Mouse (Mus musculus) hindlimb bud, embryonic 11.5 days (tissue): Measurements from ENCODE around the gene B9d2.
"Not testable (repeated sequence)": the region's sequence is repeated elsewhere in the genome, so short reads cannot be mapped to it uniquely, and the experiment has no call there.

Source experiments
- DNase-seq: peaks from one replicate; pipeline ENCODE4 v3.0.0-alpha.2; 2012; ENCODE audit warnings: low read depth, low spot score; ENCODE audit errors: extremely low spot score

The B9d2 gene

DNA sequence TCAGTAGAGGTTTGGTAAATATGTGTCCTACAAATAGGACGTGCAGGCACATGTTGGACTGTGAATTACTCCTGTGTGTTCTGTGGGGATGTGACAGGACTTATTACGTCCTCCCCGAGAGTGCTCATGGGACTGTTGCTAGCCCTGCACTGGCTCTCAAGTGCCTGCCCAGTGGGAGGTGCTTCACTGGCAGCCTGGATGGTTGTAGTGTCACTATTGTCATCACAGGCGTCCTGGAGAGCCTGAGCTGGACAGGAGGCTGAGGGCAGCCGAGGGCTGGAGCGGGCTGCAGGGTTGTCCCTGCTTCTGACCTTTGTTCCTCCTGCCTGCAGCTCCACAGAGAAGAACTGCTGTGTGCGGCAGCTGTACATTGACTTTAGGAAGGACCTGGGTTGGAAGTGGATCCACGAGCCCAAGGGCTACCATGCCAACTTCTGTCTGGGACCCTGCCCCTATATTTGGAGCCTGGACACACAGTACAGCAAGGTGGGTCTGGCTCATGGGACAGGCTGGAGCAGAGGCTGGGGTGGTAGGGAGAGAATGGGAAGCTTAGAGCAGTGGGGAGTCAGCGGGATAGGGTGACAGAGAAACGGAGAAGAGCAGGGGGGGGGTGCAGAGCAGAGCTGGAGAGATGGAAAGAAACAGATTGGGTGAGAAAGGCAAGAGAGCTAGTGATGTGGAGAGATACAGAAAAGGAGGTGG lies 23.4 kb downstream of the B9d2 start:
- no peak for DNase-seq

GRCm38 (mm10) chr7:25704716-25705364 lies 24.3 kb downstream of the B9d2 start:
- DNase-seq: no peak

DNA sequence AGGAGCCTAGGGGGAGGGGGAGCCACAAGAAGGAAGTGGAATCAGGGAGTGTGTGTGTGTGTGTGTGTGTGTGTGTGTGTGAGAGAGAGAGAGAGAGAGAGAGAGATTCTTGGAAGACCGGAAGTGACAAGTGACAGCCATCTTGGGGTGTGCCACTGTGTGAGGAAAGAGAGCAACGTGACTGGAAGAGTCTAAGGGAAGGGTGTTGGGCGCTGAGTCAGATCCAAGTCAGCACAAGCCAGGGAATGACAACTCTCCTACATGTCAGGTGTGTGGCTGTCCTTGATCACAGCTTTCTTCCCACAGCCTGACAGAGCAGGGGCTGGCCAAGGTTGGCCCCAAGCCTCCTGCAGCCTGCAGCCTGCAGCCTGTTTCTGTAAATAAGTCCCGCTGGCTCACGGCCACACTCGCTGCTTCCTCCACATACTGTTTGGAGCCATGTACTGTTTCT lies 25.2 kb downstream of the B9d2 start:
- no peak for DNase-seq

DNA sequence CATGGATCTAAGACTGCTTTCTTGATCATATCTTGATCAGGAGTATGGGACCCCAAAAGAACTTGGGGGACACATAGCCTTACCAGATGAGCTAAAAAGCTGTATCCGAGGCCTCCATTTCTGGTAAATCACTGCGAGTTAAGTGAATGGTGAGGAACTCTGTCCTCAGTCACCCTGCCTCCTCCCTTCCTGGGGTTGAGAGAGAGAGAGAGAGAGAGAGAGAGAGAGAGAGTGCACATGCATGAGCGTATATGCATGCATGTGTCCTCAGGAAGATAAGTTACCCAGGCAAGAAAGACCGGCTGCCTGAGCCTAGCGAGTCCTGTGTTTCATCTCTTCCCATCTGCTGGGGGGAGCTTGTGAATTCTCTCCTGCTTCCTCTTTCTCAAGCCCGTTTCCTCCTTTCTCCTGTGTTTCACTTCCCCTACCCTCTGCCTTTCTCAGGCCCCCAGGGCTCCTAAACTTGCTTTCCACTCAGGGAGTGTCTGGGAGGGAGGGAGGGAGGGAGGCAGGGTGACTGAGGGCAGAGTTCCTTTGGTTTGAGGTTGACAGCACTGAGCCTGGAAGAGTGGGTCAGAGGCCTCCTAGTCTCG lies 26.1 kb downstream of the B9d2 start:
- no peak for DNase-seq

- DNase-seq: no peak
These were observed 27.2 kb downstream of the B9d2 start for GRCm38 (mm10) chr7:25707581-25708292.

- DNase-seq: no peak
These were observed 29.4 kb downstream of the B9d2 start for GRCm38 (mm10) chr7:25709961-25710360.

DNA sequence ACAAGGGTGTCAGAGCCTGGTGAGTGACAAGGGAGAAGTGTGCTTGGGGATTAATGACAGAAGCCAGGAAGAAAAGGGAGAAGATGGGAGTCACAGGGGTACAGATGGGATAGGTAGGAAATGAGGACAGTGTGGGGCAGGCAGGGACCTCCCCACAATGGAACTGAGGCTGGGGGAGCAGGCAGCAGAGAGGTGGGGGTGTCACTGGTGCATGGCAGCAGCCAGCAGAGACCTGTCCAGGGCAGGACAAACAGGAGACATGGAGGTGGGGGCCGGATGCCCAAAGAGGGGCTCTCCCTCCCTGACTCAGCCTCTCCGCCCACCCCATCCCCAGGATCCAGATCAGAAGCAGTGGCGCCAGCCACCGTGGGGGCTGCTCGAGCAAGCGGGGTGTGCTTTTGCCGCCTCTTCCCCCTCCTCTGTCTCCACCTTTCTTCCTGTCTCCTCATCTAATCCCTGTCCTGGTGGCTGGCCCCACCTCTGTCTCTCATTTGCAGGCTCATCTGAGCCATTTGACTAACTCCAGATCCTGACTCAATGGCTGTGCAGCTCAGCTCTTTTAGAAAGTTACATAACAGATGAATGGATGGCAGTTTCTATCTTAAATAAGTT lies 30.0 kb downstream of the B9d2 start:
- DNase-seq: no peak

GRCm38 (mm10) chr7:25711165-25711564 lies 30.6 kb downstream of the B9d2 start:
- DNase-seq: no peak

DNA sequence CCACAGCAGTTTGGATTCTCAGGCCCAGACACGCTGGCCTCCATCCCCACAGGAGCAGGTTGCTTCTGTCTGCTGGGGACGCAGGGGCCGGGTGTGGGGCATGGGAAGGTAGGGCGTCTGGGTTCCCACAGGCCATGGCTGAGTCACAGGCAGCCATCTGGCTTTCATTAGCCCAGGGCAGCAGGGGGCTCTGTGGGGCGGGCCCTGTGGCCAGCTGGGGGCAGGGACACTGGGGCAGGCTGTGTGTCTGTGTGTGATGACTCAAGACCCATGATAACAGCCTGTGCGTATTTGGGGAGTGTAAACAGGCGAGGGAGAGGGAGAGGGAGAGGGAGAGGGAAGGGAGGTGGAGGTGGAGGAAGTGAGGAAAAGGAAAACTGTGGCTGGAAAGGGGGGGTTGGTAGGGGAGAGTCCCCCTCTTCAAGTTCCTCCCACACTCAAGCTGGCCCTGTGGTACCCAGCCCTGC lies 31.2 kb downstream of the B9d2 start:
- no peak for DNase-seq

- DNase-seq: no peak
These were observed 32.2 kb downstream of the B9d2 start for GRCm38 (mm10) chr7:25712801-25713200.

DNA sequence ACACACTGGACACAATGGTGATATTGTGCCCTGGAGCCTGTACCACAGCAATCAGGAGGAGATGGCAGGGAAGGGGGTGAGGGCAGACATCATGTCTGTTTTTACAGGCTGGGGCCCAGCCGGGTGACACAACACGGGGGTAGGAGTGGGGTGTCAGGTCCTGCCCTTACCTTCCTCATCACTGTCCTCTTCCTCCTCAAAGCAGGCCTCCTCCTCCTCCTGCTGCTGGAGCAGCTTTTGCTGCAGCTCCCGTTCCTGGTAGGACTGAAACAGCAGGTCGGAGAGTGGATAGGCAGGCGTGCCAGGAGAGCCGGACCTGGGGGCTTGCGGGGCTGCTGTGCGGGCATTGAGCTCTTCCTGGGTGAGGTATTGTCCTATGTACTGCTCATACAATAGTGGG lies 34.0 kb downstream of the B9d2 start:
- DNase-seq: no peak

- DNase-seq: no peak
These were observed 35.2 kb downstream of the B9d2 start for GRCm38 (mm10) chr7:25715731-25716271.

DNA sequence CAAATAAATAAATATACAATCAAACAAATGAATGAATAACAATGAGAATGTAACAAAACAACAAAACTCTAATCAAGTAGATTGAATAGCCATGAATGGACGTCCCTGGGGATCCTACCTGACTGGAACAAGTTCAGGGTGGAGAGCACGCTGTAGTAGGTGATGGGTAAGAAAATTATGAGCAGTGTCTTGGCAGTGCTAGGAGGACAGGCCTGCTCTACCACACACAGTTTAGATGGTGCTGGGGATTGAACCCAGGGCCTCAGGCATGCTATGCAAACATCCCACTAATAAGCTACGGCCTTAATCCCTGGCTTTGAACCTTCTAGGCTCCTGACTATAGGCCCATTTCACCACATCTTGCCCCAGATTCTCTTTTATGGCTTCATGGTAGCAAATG lies 36.9 kb downstream of the B9d2 start:
- no peak for DNase-seq

- DNase-seq: peak; percentile 84
These were observed 38.3 kb downstream of the B9d2 start, which contains the start of gene Ccdc97 for GRCm38 (mm10) chr7:25718788-25719417. Ccdc97 (minus strand) TSS chr7:25719088.

GRCm38 (mm10) chr7:25719761-25720610 lies 39.4 kb downstream of the B9d2 start:
- peak; percentile 77 for DNase-seq

DNA sequence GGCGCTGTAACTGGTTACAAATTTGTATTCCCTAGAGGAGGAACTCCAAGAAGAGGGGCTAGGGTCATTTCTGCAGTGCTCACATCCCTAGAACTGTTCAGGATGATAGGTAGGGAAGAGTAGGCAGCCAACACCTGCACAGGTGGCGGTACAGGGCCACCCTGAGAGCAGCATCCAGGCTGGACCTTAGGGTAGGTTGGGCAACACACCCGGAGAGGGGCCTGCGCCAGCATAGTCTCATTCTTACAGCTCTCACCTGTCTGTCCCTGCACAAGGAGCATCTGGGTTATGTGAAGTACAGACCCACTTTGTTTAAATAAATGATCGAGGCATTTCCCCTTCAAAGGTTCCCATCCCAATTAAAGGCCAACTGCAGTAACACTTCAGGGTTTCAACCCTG lies 40.2 kb downstream of the B9d2 start:
- DNase-seq: no peak

GRCm38 (mm10) chr7:25721776-25722175 lies 41.2 kb downstream of the B9d2 start:
- not testable (repeated sequence) for DNase-seq

- no peak for DNase-seq
These were observed 45.3 kb downstream of the B9d2 start for GRCm38 (mm10) chr7:25725886-25726285.

DNA sequence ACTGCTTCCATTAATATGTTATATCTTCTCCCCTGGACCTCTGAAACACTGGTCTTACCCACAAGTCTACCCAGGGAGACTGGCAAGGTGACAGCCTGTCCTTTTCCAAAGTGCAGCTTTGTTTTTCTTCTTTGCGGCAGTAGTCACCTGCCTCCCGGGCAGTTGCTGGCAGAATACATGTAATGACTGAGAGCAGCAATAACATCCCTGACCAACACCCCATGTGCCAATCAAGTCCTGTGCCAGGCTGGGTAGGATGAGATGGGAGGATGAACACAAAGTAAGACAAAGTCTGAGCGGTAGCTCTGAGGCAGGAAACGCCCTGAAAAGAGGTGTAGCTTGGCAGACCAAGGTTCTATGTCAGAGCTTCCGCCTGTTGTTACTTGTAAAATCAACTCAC lies 47.2 kb downstream of the B9d2 start:
- DNase-seq: no peak
